Comparison of ENCODE assay signal across 9 mouse cellular contexts in genomic region chr2:27017802-27018201, GRCm38 (mm10). TPM values are rescaled to one million over a fixed set of nuclear protein-coding genes. Genes with fewer than 3 reads are reported as not detected.
DNase-seq lines count a peak whose midpoint lies in the region; ATAC-seq lines count a peak whose summit lies in the region.
"Had no signal": no experiment of that assay in that cellular context is flagged by ENCODE, and none has a peak within 500 bp of the region (broad histone marks: within the 10 kb centered on the region; RNA-seq: fewer than 3 reads in every experiment).

No protein-coding gene starts in this region.

- ATAC-seq in megakaryocyte-erythroid progenitor cell, adult 5-6 weeks (replicated peaks; ENCODE audit: low FRiP score, low TSS enrichment, poor library complexity, severe bottlenecking) = peak; percentile 73

- no peak overlapping the region for H3K4me3 ChIP-seq in heart, embryonic 10.5 days
- H3K4me3 ChIP-seq in embryonic facial prominence, embryonic 10.5 days = no peak overlapping the region
- H3K4me3 ChIP-seq: megakaryocyte, embryonic 14.5 days had no signal

- H3K36me3 ChIP-seq in heart, embryonic 10.5 days = peaks cover 65% of the 10 kb centered on the region
- H3K36me3 ChIP-seq in embryonic facial prominence, embryonic 10.5 days (replicated peaks) = peaks cover 86% of the 10 kb centered on the region

- no peaks in the 10 kb centered on the region for H3K27me3 ChIP-seq in heart, embryonic 10.5 days (ENCODE audit: insufficient read depth, poor library complexity, severe bottlenecking)
- H3K27me3 ChIP-seq in embryonic facial prominence, embryonic 10.5 days (replicated peaks; ENCODE audit: low read depth, poor library complexity, severe bottlenecking) = no peaks in the 10 kb centered on the region
- H3K27me3 ChIP-seq: megakaryocyte, embryonic 14.5 days had no signal

- no peak overlapping the region for H3K27ac ChIP-seq in heart, embryonic 10.5 days
- H3K27ac ChIP-seq in embryonic facial prominence, embryonic 10.5 days (replicated peaks) = no peak overlapping the region

- DNase-seq in heart, adult 11 months = peak; percentile 95
- no peak for DNase-seq in heart, embryonic 10.5 days (ENCODE audit: low spot score)
- DNase-seq in adrenal gland, adult 8-10 months = peak; percentile 36
- DNase-seq in embryonic facial prominence, embryonic 10.5 days (ENCODE audit: low spot score) = peak; percentile 77
- DNase-seq in heart, postnatal 10 days = peak; percentile 68 to 86
- peak; percentile 74 to 88 for DNase-seq in layer of hippocampus, postnatal 25 days (ENCODE audit: extremely low spot score in 1 of 2, low spot score in 1 of 2)
- peak; percentile 43 to 81 for DNase-seq in spleen, adult 18-20 months

- intact Hi-C loops in heart, postnatal 10 days (cut with DNase I) = loop anchor here (1.0 kb wide), 2 partner anchors 20 to 219 kb away; no protein-coding TSS in a partner anchor

- WGBS in heart, embryonic 10.5 days = 60% methylated on average over 5 of the region's 5 CpGs
- 59% methylated on average over 5 of the region's 5 CpGs for WGBS in embryonic facial prominence, embryonic 10.5 days

- no peaks in the 10 kb centered on the region for H3K4me1 ChIP-seq in heart, embryonic 10.5 days
- H3K4me1 ChIP-seq in embryonic facial prominence, embryonic 10.5 days = peaks cover 6% of the 10 kb centered on the region

- no peaks in the 10 kb centered on the region for H3K9me3 ChIP-seq in heart, embryonic 10.5 days
- H3K9me3 ChIP-seq in embryonic facial prominence, embryonic 10.5 days = no peaks in the 10 kb centered on the region
- H3K9me3 ChIP-seq: megakaryocyte, embryonic 14.5 days had no signal

RNA-seq across cellular contexts. Expression of gene Cacfd1, which starts 8.1 kb away (rescaled TPM):
- 48.3 and 54.5 TPM in 2 replicates for polyA plus RNA-seq in heart, embryonic 10.5 days (2016; fragmentation: Nextera tagmentation; extraction: Ambion mirVana)
- total RNA-seq in adrenal gland, adult 8-10 months (2022) = 10 to 100 TPM; 64.5 to 73.5 (median 66.9) TPM
- 91.0 and 97.4 TPM in 2 replicates for polyA plus RNA-seq in embryonic facial prominence, embryonic 10.5 days (2016; fragmentation: Nextera tagmentation; extraction: Ambion mirVana)
- 10 to 100 TPM; 29.0 to 36.7 TPM for total RNA-seq in heart, postnatal 10 days (2021)
- 10 to 100 TPM; 39.5 to 44.1 TPM for total RNA-seq in layer of hippocampus, postnatal 25 days (2021)
- total RNA-seq in megakaryocyte-erythroid progenitor cell, adult 5-6 weeks (2014; fragmentation: Nextera tagmentation) = 28.2 and 29.2 TPM in 2 replicates
- 5.5 and 14.6 TPM in 2 replicates for total RNA-seq in megakaryocyte-erythroid progenitor cell, adult 5-6 weeks (2017)

RNA-seq across cellular contexts. Expression of gene Slc2a6, which starts 10.0 kb away (rescaled TPM):
- 0.34 and 0.49 TPM in 2 replicates for polyA plus RNA-seq in heart, embryonic 10.5 days (2016; fragmentation: Nextera tagmentation; extraction: Ambion mirVana)
- total RNA-seq in adrenal gland, adult 8-10 months (2022) = 1 to 10 TPM in 2 of 4 experiments, under 1 TPM in 2; 0.87 to 1.2 (median 1.0) TPM
- polyA plus RNA-seq in embryonic facial prominence, embryonic 10.5 days (2016; fragmentation: Nextera tagmentation; extraction: Ambion mirVana) = 1.4 and 2.3 TPM in 2 replicates
- under 1 TPM in 1 of 2 experiments, not detected in 1; 0.14 TPM for total RNA-seq in heart, postnatal 10 days (2021)
- total RNA-seq in layer of hippocampus, postnatal 25 days (2021) = 10 to 100 TPM; 40.1 to 40.4 TPM
- 0.62 TPM in 1 of 2 replicates, not detected in the other for total RNA-seq in megakaryocyte-erythroid progenitor cell, adult 5-6 weeks (2014; fragmentation: Nextera tagmentation)
- total RNA-seq in megakaryocyte-erythroid progenitor cell, adult 5-6 weeks (2017) = 0.05 and 1.0 TPM in 2 replicates

RNA-seq across cellular contexts. Expression of gene Adamts13, which starts 44.6 kb away (rescaled TPM):
- polyA plus RNA-seq in heart, embryonic 10.5 days (2016; fragmentation: Nextera tagmentation; extraction: Ambion mirVana) = 0.04 TPM in 1 of 2 replicates, not detected in the other
- not detected for total RNA-seq in adrenal gland, adult 8-10 months (2022)
- not detected in 2 replicates for polyA plus RNA-seq in embryonic facial prominence, embryonic 10.5 days (2016; fragmentation: Nextera tagmentation; extraction: Ambion mirVana)
- total RNA-seq in heart, postnatal 10 days (2021) = not detected
- 1 to 10 TPM in 1 of 2 experiments, under 1 TPM in 1; 0.92 to 1.7 TPM for total RNA-seq in layer of hippocampus, postnatal 25 days (2021)
- total RNA-seq in megakaryocyte-erythroid progenitor cell, adult 5-6 weeks (2014; fragmentation: Nextera tagmentation) = 2.3 TPM in 1 of 2 replicates, not detected in the other
- total RNA-seq in megakaryocyte-erythroid progenitor cell, adult 5-6 weeks (2017) = not detected in 2 replicates

RNA-seq across cellular contexts. Expression of gene Rexo4, which starts 53.6 kb away (rescaled TPM):
- 34.5 and 46.9 TPM in 2 replicates for polyA plus RNA-seq in heart, embryonic 10.5 days (2016; fragmentation: Nextera tagmentation; extraction: Ambion mirVana)
- 10 to 100 TPM; 28.5 to 44.6 (median 37.5) TPM for total RNA-seq in adrenal gland, adult 8-10 months (2022)
- polyA plus RNA-seq in embryonic facial prominence, embryonic 10.5 days (2016; fragmentation: Nextera tagmentation; extraction: Ambion mirVana) = 56.0 and 59.1 TPM in 2 replicates
- total RNA-seq in heart, postnatal 10 days (2021) = 10 to 100 TPM; 13.3 to 14.4 TPM
- total RNA-seq in layer of hippocampus, postnatal 25 days (2021) = 10 to 100 TPM; 58.4 to 60.4 TPM
- 56.8 and 61.2 TPM in 2 replicates for total RNA-seq in megakaryocyte-erythroid progenitor cell, adult 5-6 weeks (2014; fragmentation: Nextera tagmentation)
- total RNA-seq in megakaryocyte-erythroid progenitor cell, adult 5-6 weeks (2017) = 95.7 and 109 TPM in 2 replicates

RNA-seq across cellular contexts. Expression of gene Mymk, which starts 54.2 kb away (rescaled TPM):
- polyA plus RNA-seq in heart, embryonic 10.5 days (2016; fragmentation: Nextera tagmentation; extraction: Ambion mirVana) = 0.09 TPM in 1 of 2 replicates, not detected in the other
- total RNA-seq in adrenal gland, adult 8-10 months (2022) = under 1 TPM in 1 of 4 experiments, not detected in 3; 0.20 TPM
- polyA plus RNA-seq in embryonic facial prominence, embryonic 10.5 days (2016; fragmentation: Nextera tagmentation; extraction: Ambion mirVana) = 0.17 TPM in 1 of 2 replicates, not detected in the other
- total RNA-seq in heart, postnatal 10 days (2021) = under 1 TPM in 1 of 2 experiments, not detected in 1; 0.22 TPM
- total RNA-seq in layer of hippocampus, postnatal 25 days (2021) = under 1 TPM; 0.61 to 0.71 TPM
- not detected in 2 replicates for total RNA-seq in megakaryocyte-erythroid progenitor cell, adult 5-6 weeks (2014; fragmentation: Nextera tagmentation)
- total RNA-seq in megakaryocyte-erythroid progenitor cell, adult 5-6 weeks (2017) = not detected in 2 replicates

Comparison
In these comparisons a context has a peak if more than half of its experiments do, and no peak if none do; other contexts are left out.
1. RNA of gene Slc2a6, which starts 10.0 kb away (total RNA-seq): 40.1 to 40.4 TPM in layer of hippocampus, postnatal 25 days; 0.87 to 1.2 TPM in adrenal gland, adult 8-10 months, 0.14 TPM in heart, postnatal 10 days and 0.05 to 1.0 TPM in megakaryocyte-erythroid progenitor cell, adult 5-6 weeks; every median in the first group is over 10 times any median in the second.